Mouse (Mus musculus): Measurements from ENCODE around the gene 1700025G04Rik.

GRCm38 (mm10) chr1:152101746-152102145, 11.8 kb upstream of the 1700025G04Rik start:
- TF ChIP-seq IRF4 (IDR thresholded peaks at IDR 0.05; ENCODE audit: low read depth, low read length) (no peak), MEF2A (IDR thresholded peaks at IDR 0.05; ENCODE audit: borderline replicate concordance, low read depth, low read length) (no peak), POLR2A (IDR thresholded peaks at IDR 0.05; ENCODE audit: low read depth, low read length) (no peak), MAZ (IDR thresholded peaks at IDR 0.05; ENCODE audit: low read depth, low read length) (no peak), CTCF (conservative IDR thresholded peaks at IDR 0.05 in 1 of 2, IDR thresholded peaks at IDR 0.05 in 1 of 2; ENCODE audit: low read depth in 2 of 2, low read length in 2 of 2) (no peak), EP300 (IDR thresholded peaks at IDR 0.05; ENCODE audit: low read length) (no peak), USF1 (IDR thresholded peaks at IDR 0.05; ENCODE audit: low read depth, low read length) (no peak), ELF1 (IDR thresholded peaks at IDR 0.05; ENCODE audit: low read depth, low read length) (no peak), ZNF384 (IDR thresholded peaks at IDR 0.05; ENCODE audit: low read depth, low read length) (no peak), POLR2AphosphoS2 (IDR thresholded peaks at IDR 0.05; ENCODE audit: low read depth, low read length) (no peak), ZMIZ1 (IDR thresholded peaks at IDR 0.05; ENCODE audit: low read depth, low read length) (no peak)
